Mouse (Mus musculus) left cerebral cortex, postnatal 14 days (tissue): ENCODE measurements around the gene Slitrk6. TPM values are rescaled to one million over a fixed set of nuclear protein-coding genes. Genes with fewer than 3 reads are reported as not detected.

ENCODE experiments used
- DNase-seq, 2 experiments: peaks; one replicate each; pipeline ENCODE4 v3.0.0; 2021 to 2022; ENCODE audit warnings: low spot score in 2 of 2, mixed read lengths in 1 of 2
- intact Hi-C: fragments of 180-260 bp; cut with DNase I; formaldehyde crosslinking; loops from one replicate; pipeline ENCODE4 v1.15.1; 2025
- long read RNA-seq, 2 experiments: library from polyadenylated mRNA; stranded (forward); transcript quantifications; one replicate each; pipeline ENCODE4 v2.0.0; 2021
- total RNA-seq, 2 experiments: library from RNA; stranded (reverse); gene quantifications; 2 replicates each; pipeline ENCODE4 v1.2.3; 2021

The Slitrk6 gene
- total RNA-seq, result 1 to 10 TPM in 1 of 2 experiments, under 1 TPM in 1; 0.81 to 1.1 TPM
- long read RNA-seq, experiment 1, result 0 reads
- long read RNA-seq, experiment 2, result 0 reads

GRCm38 (mm10) chr14:110754484-110755307 is at the start of gene Slitrk6:
TSS of gene Slitrk6 (minus strand) at chr14:110755149.
- no peak for DNase-seq
- intact Hi-C loops, result no loop called here

DNA sequence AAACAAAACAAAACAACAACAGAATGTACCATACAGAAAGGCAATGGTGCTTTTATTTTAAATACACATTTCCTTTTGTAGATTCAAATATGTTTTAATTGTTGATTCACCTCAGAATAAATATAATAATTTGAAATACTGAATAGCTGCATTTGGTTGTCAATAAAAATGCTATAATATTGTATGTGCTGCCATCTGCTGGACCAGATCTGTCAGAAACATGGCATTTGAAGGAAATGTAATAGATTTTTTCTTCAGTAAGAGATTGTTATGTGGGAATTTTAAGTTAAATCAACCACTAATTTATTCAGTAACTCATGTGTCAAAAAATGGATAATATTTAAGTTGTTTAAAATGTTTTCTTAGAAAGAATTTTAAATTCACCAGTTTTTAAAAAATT is 22.6 kb upstream of the Slitrk6 start:
- DNase-seq, result peak in 1 of 2 experiments; percentile 52
- intact Hi-C loops, result no loop called here

GRCm38 (mm10) chr14:110770694-110771093 is 15.7 kb upstream of the Slitrk6 start:
- intact Hi-C loops, result no loop called here

DNA sequence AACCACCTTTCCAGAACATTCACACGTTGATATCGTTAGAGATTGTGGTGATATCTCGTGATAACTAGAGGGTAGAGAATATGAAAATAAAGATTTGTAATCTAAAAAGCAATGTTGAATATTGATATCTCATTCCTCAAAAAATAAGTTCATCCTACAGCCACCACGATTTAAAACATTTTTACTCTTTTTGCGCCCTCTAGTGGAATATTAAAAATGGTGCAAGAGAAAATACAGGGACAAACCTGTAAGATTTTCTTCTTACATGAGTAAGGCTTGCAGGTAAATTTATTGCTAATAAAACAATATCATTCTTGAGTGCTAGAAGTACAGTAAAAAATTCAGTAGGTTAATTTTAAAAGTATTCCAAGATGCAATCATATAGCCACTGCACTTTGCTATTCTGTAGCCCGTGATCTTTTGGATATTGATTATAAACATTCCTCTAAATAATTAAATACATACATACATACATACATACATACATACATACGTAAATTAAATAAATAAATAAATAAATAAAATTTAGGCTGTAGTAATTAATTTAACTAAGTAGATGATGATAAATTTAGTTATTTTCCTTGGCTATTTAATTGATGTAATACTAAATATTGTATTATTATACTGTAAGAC is 7.8 kb upstream of the Slitrk6 start:
- peak in 1 of 2 experiments; percentile 10 for DNase-seq
- intact Hi-C loops, result loop anchor here (5.0 kb wide), 1 partner anchor 870 kb away; no protein-coding TSS in a partner anchor

More at GRCm38 (mm10) chr14:110770694-110771093, 15.7 kb upstream of the Slitrk6 start:
- DNase-seq, result no peak

GRCm38 (mm10) chr14:110760909-110761308 is 6.0 kb upstream of the Slitrk6 start:
- intact Hi-C loops, result loop anchor here (5.0 kb wide), 1 partner anchor 869 kb away; no protein-coding TSS in a partner anchor
- peak in 1 of 2 experiments; percentile 31 for DNase-seq

- intact Hi-C loops, result no loop called here
- DNase-seq, result no peak
Observed at GRCm38 (mm10) chr14:110755308-110755650, 330 bp upstream of the Slitrk6 start.

DNA sequence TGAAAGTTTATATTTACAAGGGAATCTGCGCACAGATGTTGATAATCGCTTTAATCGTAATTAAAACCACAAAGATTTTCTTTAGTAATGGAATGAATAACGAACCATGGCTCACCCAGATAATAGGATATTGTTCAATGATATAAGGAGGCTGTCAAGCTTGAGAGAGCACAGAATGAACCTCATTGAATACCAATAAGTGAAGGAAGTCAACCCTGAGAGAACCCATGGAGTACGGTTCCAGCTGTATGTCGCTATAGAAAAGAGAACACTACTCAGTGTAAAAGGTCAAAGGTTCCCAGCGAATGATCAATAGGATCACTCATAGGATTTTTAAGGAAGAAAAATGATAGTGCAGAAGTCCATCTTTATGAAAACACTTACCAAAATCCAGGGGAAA is 15.1 kb downstream of the Slitrk6 start:
- DNase-seq, result no peak
- intact Hi-C loops, result no loop called here

GRCm38 (mm10) chr14:110739368-110739767 is 15.6 kb downstream of the Slitrk6 start:
- intact Hi-C loops, result no loop called here
- no peak for DNase-seq

- no peak for DNase-seq
- intact Hi-C loops, result no loop called here
Observed at GRCm38 (mm10) chr14:110728344-110728910, 26.5 kb downstream of the Slitrk6 start.

- intact Hi-C loops, result no loop called here
- DNase-seq, result no peak
Observed at GRCm38 (mm10) chr14:110724026-110724576, 30.8 kb downstream of the Slitrk6 start.
